Mouse (Mus musculus) heart, adult 2 months (tissue): ENCODE measurements around the gene Igfbp4. TPM values are rescaled to one million over a fixed set of nuclear protein-coding genes. Genes with fewer than 3 reads are reported as not detected.

Source experiments
- DNase-seq, 2 experiments: peaks; one replicate each; pipeline ENCODE4 v3.0.0; 2021
- H3K27ac ChIP-seq: fragments of 200-600 bp; 2 replicates; pipeline ENCODE4 v1.8.1; 2022
- H3K27me3 ChIP-seq: fragments of 200-500 bp; 2 replicates; pipeline ENCODE4 v1.6.1; 2012; ENCODE audit warnings: mild to moderate bottlenecking, low read length, inconsistent platforms, mixed read lengths; ENCODE audit not compliant: control insufficient read depth, insufficient read depth
- H3K36me3 ChIP-seq: fragments of 200-500 bp; 2 replicates; pipeline ENCODE4 v1.6.1; 2012; ENCODE audit warnings: low read length, inconsistent platforms; ENCODE audit not compliant: control insufficient read depth, insufficient read depth
- H3K4me1 ChIP-seq: fragments of 200-500 bp; 2 replicates; pipeline ENCODE4 v1.6.1; 2011; ENCODE audit warnings: low read length; ENCODE audit not compliant: control insufficient read depth, insufficient read depth
- H3K4me3 ChIP-seq: fragments of 200-600 bp; 2 replicates; pipeline ENCODE4 v1.8.1; 2022
- H3K79me2 ChIP-seq: fragments of 200-500 bp; replicated peaks from 2 replicates; pipeline ENCODE4 v1.6.1; 2012; ENCODE audit warnings: mild to moderate bottlenecking, inconsistent platforms, low read length, moderate library complexity, mixed read lengths; ENCODE audit not compliant: control insufficient read depth, insufficient read depth
- H3K9ac ChIP-seq: fragments of 200-500 bp; 2 replicates; pipeline ENCODE4 v1.6.1; 2012; ENCODE audit warnings: low read depth, mild to moderate bottlenecking, control low read depth, inconsistent platforms, low read length, mixed read lengths
- CTCF ChIP-seq: fragments of 200-600 bp; IDR thresholded peaks from 2 replicates; pipeline ENCODE4 v1.8.1; 2022; ENCODE audit warnings: antibody characterized with exemption, mild to moderate bottlenecking, moderate library complexity
- EP300 ChIP-seq: fragments of 200-500 bp; IDR thresholded peaks from 2 replicates; pipeline ENCODE4 v1.6.1; 2011; ENCODE audit warnings: low read depth, low read length, control low read depth; ENCODE audit not compliant: insufficient read depth
- POLR2A ChIP-seq: fragments of 200-500 bp; IDR thresholded peaks from 2 replicates; pipeline ENCODE4 v1.6.1; 2011; ENCODE audit warnings: mild to moderate bottlenecking, low read depth, low read length, control low read depth; ENCODE audit not compliant: insufficient read depth
- WGBS: fragments of 180-500 bp; shearing (Covaris S2); methylation state at CpG from one replicate; pipeline ENCODE4 v1.1.7; 2018; 5-methylcytosine and 5-hydroxymethylcytosine counted together
- intact Hi-C: fragments of 180-260 bp; cut with DNase I; formaldehyde crosslinking; loops from one replicate; pipeline ENCODE4 v1.15.1; 2025
- polyA plus RNA-seq: library from polyadenylated mRNA; depleted of rRNA; stranded (reverse); fragments of >200 nt; gene quantifications from 2 replicates; pipeline ENCODE4 v1.2.3, GENCODE M21; 2012
- total RNA-seq, 2 experiments: library from RNA; stranded (reverse); gene quantifications; 2 replicates each; pipeline ENCODE4 v1.2.3; 2021

Gene Igfbp4
- total and polyA plus RNA-seq, 3 experiments, result 81.8 to 163 (median 84.2) TPM

- no peaks in the 10 kb centered on the region for H3K27me3 ChIP-seq
- H3K36me3 ChIP-seq, result no peaks in the 10 kb centered on the region
- H3K4me3 ChIP-seq, result no peak overlapping the region
- intact Hi-C loops, result loop anchor here (2.0 to 5.0 kb wide), 2 partner anchors 55 to 81 kb away; no protein-coding TSS in a partner anchor
- no peak for DNase-seq
- no peak overlapping the region for H3K9ac ChIP-seq
- 90% methylated on average over 8 of the region's 8 CpGs for WGBS
- no peak overlapping the region for H3K27ac ChIP-seq
- TF ChIP-seq POLR2A (no peak), EP300 (no peak), CTCF (no peak)
- peaks cover 2% of the 10 kb centered on the region for H3K4me1 ChIP-seq
- H3K79me2 ChIP-seq, result no peaks in the 10 kb centered on the region
Observed at GRCm38 (mm10) chr11:99067591-99067990, 26.5 kb downstream of the Igfbp4 start.

GRCm38 (mm10) chr11:99068455-99068854 is 27.4 kb downstream of the Igfbp4 start:
- H3K4me3 ChIP-seq, result no peak overlapping the region
- no peak for DNase-seq
- TF ChIP-seq POLR2A (no peak), EP300 (no peak), CTCF (no peak)
- WGBS, result 87% methylated on average over 5 of the region's 5 CpGs
- H3K79me2 ChIP-seq, result no peaks in the 10 kb centered on the region
- no peak overlapping the region for H3K27ac ChIP-seq
- H3K4me1 ChIP-seq, result peaks cover 2% of the 10 kb centered on the region
- no peak overlapping the region for H3K9ac ChIP-seq
- H3K36me3 ChIP-seq, result no peaks in the 10 kb centered on the region
- intact Hi-C loops, result loop anchor here (5.0 kb wide), 1 partner anchor 54 kb away; no protein-coding TSS in a partner anchor
- no peaks in the 10 kb centered on the region for H3K27me3 ChIP-seq

- Histone ChIP-seq H3K4me3 (no peak overlapping the region), H3K9ac (no peak overlapping the region), H3K4me1 (no peaks in the 10 kb centered on the region; the same call in 1 of the 2 replicates), H3K27me3 (no peaks in the 10 kb centered on the region), H3K79me2 (no peaks in the 10 kb centered on the region), H3K36me3 (no peaks in the 10 kb centered on the region), H3K27ac (no peak overlapping the region)
- WGBS, result 47% methylated on average over 6 of the region's 6 CpGs
- no peak for TF ChIP-seq CTCF
- no peak for TF ChIP-seq EP300
- TF ChIP-seq POLR2A, result no peak
- no peak for DNase-seq
- intact Hi-C loops, result no loop called here
Observed at GRCm38 (mm10) chr11:99071866-99072265, 30.8 kb downstream of the Igfbp4 start.

GRCm38 (mm10) chr11:99073781-99074180 is 32.7 kb downstream of the Igfbp4 start:
- H3K4me1 ChIP-seq, result no peaks in the 10 kb centered on the region; the same call in 1 of the 2 replicates
- H3K4me3 ChIP-seq, result no peak overlapping the region
- TF ChIP-seq EP300 (no peak), POLR2A (no peak), CTCF (no peak)
- no peaks in the 10 kb centered on the region for H3K36me3 ChIP-seq
- 52% methylated on average over 5 of the region's 5 CpGs for WGBS
- H3K79me2 ChIP-seq, result no peaks in the 10 kb centered on the region
- H3K27me3 ChIP-seq, result no peaks in the 10 kb centered on the region
- no peak overlapping the region for H3K9ac ChIP-seq
- DNase-seq, result no peak
- intact Hi-C loops, result no loop called here
- no peak overlapping the region for H3K27ac ChIP-seq

- H3K4me1 ChIP-seq, result no peaks in the 10 kb centered on the region; the same call in 1 of the 2 replicates
- H3K9ac ChIP-seq, result no peak overlapping the region
- H3K4me3 ChIP-seq, result no peak overlapping the region
- no peaks in the 10 kb centered on the region for H3K36me3 ChIP-seq
- DNase-seq, result no peak
- intact Hi-C loops, result no loop called here
- no peak overlapping the region for H3K27ac ChIP-seq
- H3K79me2 ChIP-seq, result no peaks in the 10 kb centered on the region
- 74% methylated on average over 5 of the region's 5 CpGs for WGBS
- no peak for TF ChIP-seq CTCF
- no peaks in the 10 kb centered on the region for H3K27me3 ChIP-seq
Observed at GRCm38 (mm10) chr11:99076744-99077319, 35.8 kb downstream of the Igfbp4 start.

- H3K79me2 ChIP-seq, result no peaks in the 10 kb centered on the region
- H3K27me3 ChIP-seq, result no peaks in the 10 kb centered on the region
- 81% methylated on average over 8 of the region's 8 CpGs for WGBS
- H3K4me3 ChIP-seq, result no peak overlapping the region
- intact Hi-C loops, result no loop called here
- no peaks in the 10 kb centered on the region; the same call in 1 of the 2 replicates for H3K4me1 ChIP-seq
- no peaks in the 10 kb centered on the region for H3K36me3 ChIP-seq
- no peak for DNase-seq
- no peak for TF ChIP-seq EP300
- TF ChIP-seq POLR2A, result no peak
- no peak for TF ChIP-seq CTCF
- H3K9ac ChIP-seq, result no peak overlapping the region
- no peak overlapping the region for H3K27ac ChIP-seq
Observed at GRCm38 (mm10) chr11:99077869-99078268, 36.8 kb downstream of the Igfbp4 start.
